In the genomic region with DNA sequence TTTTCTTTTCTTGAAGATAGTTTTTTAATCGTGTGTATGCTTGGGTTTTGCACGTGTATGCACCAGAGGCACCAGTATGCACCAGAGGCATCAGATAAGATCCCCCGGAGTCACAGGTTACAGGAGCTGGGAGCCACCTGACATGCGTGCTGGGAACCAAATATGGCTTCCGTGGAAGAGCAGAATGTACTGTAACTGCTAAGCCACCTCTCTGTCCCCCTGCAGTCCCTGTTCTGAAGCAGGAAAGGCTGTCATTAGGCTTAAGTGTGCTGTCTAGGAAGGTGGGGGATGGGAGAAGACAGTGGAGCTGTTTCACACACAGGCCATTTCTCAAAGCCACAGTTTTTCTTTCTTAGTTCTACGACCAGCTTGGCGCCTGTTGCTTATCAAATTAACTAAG, we compare ENCODE assay signal across 17 mouse cellular contexts.
DNase-seq lines count a peak whose midpoint lies in the region; ATAC-seq and TF ChIP-seq lines count a peak whose summit lies in the region.
"Had no signal": no experiment of that assay in that cellular context is flagged by ENCODE, and none has a peak within 500 bp of the region (broad histone marks: within the 10 kb centered on the region; RNA-seq: fewer than 3 reads in every experiment).

No protein-coding gene starts in this region.

- 77% methylated on average over 7 of the region's 7 CpGs for WGBS in forebrain, embryonic 10.5 days
- WGBS in forebrain, embryonic 16.5 days, result 68% methylated on average over 7 of the region's 7 CpGs
- 55% methylated on average over 7 of the region's 7 CpGs for WGBS in kidney, embryonic 15.5 days
- WGBS in limb, embryonic 12.5 days, result 46% methylated on average over 7 of the region's 7 CpGs
- WGBS in liver, postnatal 0 days (ENCODE audit: insufficient replicate concordance), result 34% methylated on average over 7 of the region's 7 CpGs

- DNase-seq in forebrain, embryonic 10.5 days (ENCODE audit: extremely low spot score, low spot score), result no peak
- no peak for DNase-seq in kidney, adult 8-10 months
- DNase-seq in MEL-GATA-1-ER (ENCODE audit: extremely low read depth, low read depth), result peak; percentile 51
- DNase-seq in liver, postnatal 0 days, result no peak
- DNase-seq: cerebellum, adult 18-20 months; heart, postnatal 4 days; kidney, postnatal 14 days; liver; lung, postnatal 36 days; right cerebral cortex, postnatal 14 days; thymus, postnatal 14 days had no signal

- peaks cover 22% of the 10 kb centered on the region for H3K27me3 ChIP-seq in forebrain, embryonic 10.5 days (ENCODE audit: poor library complexity, severe bottlenecking)
- H3K27me3 ChIP-seq in forebrain, embryonic 16.5 days (replicated peaks; ENCODE audit: control insufficient read depth, insufficient read depth, low read length), result no peaks in the 10 kb centered on the region
- no peaks in the 10 kb centered on the region for H3K27me3 ChIP-seq in kidney, embryonic 15.5 days
- H3K27me3 ChIP-seq in limb, embryonic 12.5 days, result no peaks in the 10 kb centered on the region
- no peaks in the 10 kb centered on the region for H3K27me3 ChIP-seq in liver, postnatal 0 days (ENCODE audit: insufficient read depth, low read length)

- peaks cover 61% of the 10 kb centered on the region for H3K4me1 ChIP-seq in forebrain, embryonic 10.5 days
- H3K4me1 ChIP-seq in forebrain, embryonic 16.5 days (replicated peaks; ENCODE audit: control insufficient read depth, insufficient read depth, low read length), result peaks cover 9% of the 10 kb centered on the region
- peaks cover 56% of the 10 kb centered on the region for H3K4me1 ChIP-seq in kidney, embryonic 15.5 days
- peaks cover 59% of the 10 kb centered on the region for H3K4me1 ChIP-seq in limb, embryonic 12.5 days (replicated peaks)
- peaks cover 5% of the 10 kb centered on the region for H3K4me1 ChIP-seq in liver, postnatal 0 days (ENCODE audit: insufficient read depth)

- H3K9me3 ChIP-seq in forebrain, embryonic 10.5 days, result no peaks in the 10 kb centered on the region
- no peaks in the 10 kb centered on the region for H3K9me3 ChIP-seq in forebrain, embryonic 16.5 days (ENCODE audit: control insufficient read depth, low read length)
- no peaks in the 10 kb centered on the region for H3K9me3 ChIP-seq in kidney, embryonic 15.5 days (replicated peaks)
- H3K9me3 ChIP-seq in limb, embryonic 12.5 days, result no peaks in the 10 kb centered on the region
- no peaks in the 10 kb centered on the region for H3K9me3 ChIP-seq in liver, postnatal 0 days (ENCODE audit: low read length)

- no peaks in the 10 kb centered on the region for H3K36me3 ChIP-seq in forebrain, embryonic 10.5 days (replicated peaks)
- no peaks in the 10 kb centered on the region for H3K36me3 ChIP-seq in forebrain, embryonic 16.5 days (ENCODE audit: control insufficient read depth, insufficient read depth)
- H3K36me3 ChIP-seq in kidney, embryonic 15.5 days, result no peaks in the 10 kb centered on the region
- H3K36me3 ChIP-seq in limb, embryonic 12.5 days, result no peaks in the 10 kb centered on the region
- no peaks in the 10 kb centered on the region for H3K36me3 ChIP-seq in liver, postnatal 0 days (replicated peaks; ENCODE audit: insufficient read depth, low read length)

- TF ChIP-seq CTCF in liver, postnatal 0 days (IDR thresholded peaks at IDR 0.05; ENCODE audit: low read depth), result no peak

- no peak overlapping the region for H3K9ac ChIP-seq in forebrain, embryonic 16.5 days (replicated peaks; ENCODE audit: low read depth, low read length)
- no peak overlapping the region for H3K9ac ChIP-seq in kidney, embryonic 15.5 days
- H3K9ac ChIP-seq in limb, embryonic 12.5 days (replicated peaks), result peak overlapping the region; percentile 40; the same call in 1 of the 2 replicates
- no peak overlapping the region for H3K9ac ChIP-seq in liver, postnatal 0 days (replicated peaks)

- H3K4me2 ChIP-seq in forebrain, embryonic 16.5 days (ENCODE audit: low read length), result no peak overlapping the region
- H3K4me2 ChIP-seq in kidney, embryonic 15.5 days, result no peak overlapping the region
- no peak overlapping the region for H3K4me2 ChIP-seq in limb, embryonic 12.5 days
- no peak overlapping the region for H3K4me2 ChIP-seq in liver, postnatal 0 days (ENCODE audit: low read depth, low read length)

- H3K27ac ChIP-seq in forebrain, embryonic 10.5 days, result peak overlapping the region; percentile 37; the same call in 1 of the 2 replicates
- no peak overlapping the region for H3K27ac ChIP-seq in forebrain, embryonic 16.5 days (ENCODE audit: low read length)
- 0 out of 2 replicates have a peak overlapping the region, but pooled peaks have one; percentile 4 for H3K27ac ChIP-seq in kidney, embryonic 15.5 days
- H3K27ac ChIP-seq in limb, embryonic 12.5 days, result no peak overlapping the region
- H3K27ac ChIP-seq in liver, postnatal 0 days (ENCODE audit: low read depth), result no peak overlapping the region
- H3K27ac ChIP-seq: stomach, postnatal 0 days had no signal

- TF ChIP-seq EP300 in liver, postnatal 0 days (IDR thresholded peaks at IDR 0.05; ENCODE audit: low read depth), result no peak

- no peak overlapping the region for H3K4me3 ChIP-seq in forebrain, embryonic 10.5 days
- no peak overlapping the region for H3K4me3 ChIP-seq in forebrain, embryonic 16.5 days (replicated peaks; ENCODE audit: low read length)
- H3K4me3 ChIP-seq in kidney, embryonic 15.5 days (replicated peaks), result no peak overlapping the region
- no peak overlapping the region for H3K4me3 ChIP-seq in limb, embryonic 12.5 days (replicated peaks)
- H3K4me3 ChIP-seq in liver, postnatal 0 days (ENCODE audit: low read depth, low read length), result no peak overlapping the region

- ATAC-seq in forebrain, embryonic 16.5 days, result no peak
- ATAC-seq in kidney, embryonic 15.5 days (replicated peaks; ENCODE audit: low FRiP score), result no peak
- no peak for ATAC-seq in limb, embryonic 12.5 days (ENCODE audit: insufficient number of reproducible peaks, insufficient read depth, low FRiP score, low TSS enrichment, low read depth)
- ATAC-seq in liver, postnatal 0 days, result no peak
- ATAC-seq in cerebellum, adult (ENCODE audit: insufficient number of reproducible peaks, low FRiP score, low TSS enrichment), result no peak
- ATAC-seq: midbrain, embryonic 16.5 days had no signal

Comparison
In these comparisons a context has a peak if more than half of its experiments do, and no peak if none do; other contexts are left out.
1. H3K27ac ChIP-seq: peak in forebrain, embryonic 10.5 days (single experiment) and kidney, embryonic 15.5 days (single experiment); none in forebrain, embryonic 16.5 days (single experiment), limb, embryonic 12.5 days (single experiment) and liver, postnatal 0 days (single experiment).